18 mouse cellular contexts compared by ENCODE assay signal in the genomic region with DNA sequence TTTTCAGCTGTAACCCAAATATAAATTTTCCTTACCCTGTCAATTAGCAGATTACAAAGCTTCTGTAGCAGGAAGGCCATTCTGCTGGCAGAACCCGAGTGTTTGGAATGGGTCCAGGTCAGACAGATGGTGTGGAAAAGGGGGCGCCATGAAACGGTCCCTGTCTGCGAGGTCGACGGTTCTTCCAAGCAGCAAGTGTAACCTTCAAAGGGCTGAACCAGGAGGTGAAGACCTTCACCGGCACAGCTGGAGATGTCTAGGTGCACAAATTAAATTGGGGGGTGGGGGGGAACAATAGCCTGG.
A peak's percentile ranks its signal among the peaks of the same experiment; 100 is the strongest.
DNase-seq lines count a peak whose midpoint lies in the region; ATAC-seq and TF ChIP-seq lines count a peak whose summit lies in the region.
"Had no signal": no experiment of that assay in that cellular context is flagged by ENCODE, and none has a peak within 500 bp of the region (broad histone marks: within the 10 kb centered on the region; RNA-seq: fewer than 3 reads in every experiment).

No protein-coding gene starts in this region.

- H3K27ac ChIP-seq in forebrain, embryonic 15.5 days (replicated peaks): 0 out of 2 replicates have a peak overlapping the region, but pooled peaks have one; percentile 5
- no peak overlapping the region for H3K27ac ChIP-seq in forebrain, embryonic 12.5 days
- H3K27ac ChIP-seq in lung, embryonic 14.5 days (ENCODE audit: low read depth): no peak overlapping the region
- no peak overlapping the region for H3K27ac ChIP-seq in lung, postnatal 0 days (ENCODE audit: low read length)
- H3K27ac ChIP-seq: embryonic facial prominence, embryonic 13.5 days; gastrocnemius, adult 2 months; heart, embryonic 10.5 days; intestine, embryonic 15.5 days; kidney, embryonic 15.5 days; liver, embryonic 12.5 days; midbrain, embryonic 10.5 days had no signal

- no peak overlapping the region for H3K4me2 ChIP-seq in forebrain, embryonic 15.5 days (replicated peaks)
- no peak overlapping the region for H3K4me2 ChIP-seq in forebrain, embryonic 12.5 days
- H3K4me2 ChIP-seq in lung, embryonic 14.5 days: no peak overlapping the region
- no peak overlapping the region for H3K4me2 ChIP-seq in lung, postnatal 0 days (replicated peaks; ENCODE audit: low read depth, low read length)
- H3K4me2 ChIP-seq: embryonic facial prominence, embryonic 13.5 days; intestine, embryonic 15.5 days; kidney, embryonic 15.5 days; liver, embryonic 12.5 days had no signal

- H3K4me3 ChIP-seq in forebrain, embryonic 15.5 days: no peak overlapping the region
- no peak overlapping the region for H3K4me3 ChIP-seq in forebrain, embryonic 12.5 days (replicated peaks)
- H3K4me3 ChIP-seq in lung, embryonic 14.5 days (ENCODE audit: low read depth, low read length): no peak overlapping the region
- H3K4me3 ChIP-seq in lung, postnatal 0 days (ENCODE audit: low read depth, low read length): no peak overlapping the region
- H3K4me3 ChIP-seq: embryonic facial prominence, embryonic 13.5 days; gastrocnemius, adult 2 months; heart, embryonic 10.5 days; intestine, embryonic 15.5 days; kidney, embryonic 15.5 days; liver, embryonic 12.5 days; midbrain, embryonic 10.5 days had no signal

- no peak for TF ChIP-seq CTCF in lung, embryonic 14.5 days (IDR thresholded peaks at IDR 0.05; ENCODE audit: low read depth)
- no peak for TF ChIP-seq CTCF in lung, postnatal 0 days (IDR thresholded peaks at IDR 0.05)

- no peaks in the 10 kb centered on the region for H3K27me3 ChIP-seq in forebrain, embryonic 15.5 days
- H3K27me3 ChIP-seq in forebrain, embryonic 12.5 days: no peaks in the 10 kb centered on the region
- H3K27me3 ChIP-seq in lung, embryonic 14.5 days (ENCODE audit: insufficient read depth, low read length): no peaks in the 10 kb centered on the region
- H3K27me3 ChIP-seq in lung, postnatal 0 days (replicated peaks; ENCODE audit: insufficient read depth, low read length): no peaks in the 10 kb centered on the region
- H3K27me3 ChIP-seq: embryonic facial prominence, embryonic 13.5 days; intestine, embryonic 15.5 days; kidney, embryonic 15.5 days; liver, embryonic 12.5 days had no signal

- no peak overlapping the region for H3K9ac ChIP-seq in forebrain, embryonic 15.5 days (replicated peaks)
- no peak overlapping the region for H3K9ac ChIP-seq in forebrain, embryonic 12.5 days
- H3K9ac ChIP-seq in lung, embryonic 14.5 days: no peak overlapping the region
- H3K9ac ChIP-seq in lung, postnatal 0 days (replicated peaks; ENCODE audit: low read depth): no peak overlapping the region
- H3K9ac ChIP-seq: embryonic facial prominence, embryonic 13.5 days; intestine, embryonic 15.5 days; kidney, embryonic 15.5 days; liver, embryonic 12.5 days had no signal

- ATAC-seq in forebrain, embryonic 15.5 days (replicated peaks): peak; percentile 68
- no peak for ATAC-seq in forebrain, embryonic 12.5 days (ENCODE audit: low FRiP score)
- ATAC-seq in lung, embryonic 14.5 days (ENCODE audit: insufficient read depth): no peak
- no peak for ATAC-seq in lung, postnatal 0 days
- ATAC-seq in megakaryocyte-erythroid progenitor cell, adult 5-6 weeks (replicated peaks; ENCODE audit: low FRiP score, low TSS enrichment, poor library complexity, severe bottlenecking): no peak
- ATAC-seq: intestine, embryonic 15.5 days; liver, embryonic 12.5 days; Patski had no signal

- peaks cover 18% of the 10 kb centered on the region for H3K4me1 ChIP-seq in forebrain, embryonic 15.5 days
- H3K4me1 ChIP-seq in forebrain, embryonic 12.5 days: no peaks in the 10 kb centered on the region
- H3K4me1 ChIP-seq in lung, embryonic 14.5 days (ENCODE audit: insufficient read depth): no peaks in the 10 kb centered on the region
- H3K4me1 ChIP-seq in lung, postnatal 0 days (ENCODE audit: insufficient read depth, low read depth, low read length): no peaks in the 10 kb centered on the region
- H3K4me1 ChIP-seq: heart, embryonic 10.5 days; intestine, embryonic 15.5 days; kidney, embryonic 15.5 days; liver, embryonic 12.5 days; midbrain, embryonic 10.5 days had no signal

- TF ChIP-seq EP300 in lung, postnatal 0 days (IDR thresholded peaks at IDR 0.05): no peak

- DNase-seq in lung, embryonic 14.5 days: peak; percentile 32
- DNase-seq in lung, postnatal 0 days (ENCODE audit: low spot score): no peak
- peak; percentile 16 for DNase-seq in ZHBTc4 (ENCODE audit: low read depth, low spot score)
- DNase-seq in cerebellum, adult 8-10 months: peak; percentile 51
- DNase-seq in thymus, postnatal 36 days: no peak
- DNase-seq: B cell, adult 2 months; gastrocnemius, adult 2 months; heart, postnatal 36 days had no signal

- no peaks in the 10 kb centered on the region for H3K36me3 ChIP-seq in forebrain, embryonic 15.5 days
- H3K36me3 ChIP-seq in forebrain, embryonic 12.5 days (replicated peaks): no peaks in the 10 kb centered on the region
- H3K36me3 ChIP-seq in lung, embryonic 14.5 days (ENCODE audit: insufficient read depth): no peaks in the 10 kb centered on the region
- no peaks in the 10 kb centered on the region for H3K36me3 ChIP-seq in lung, postnatal 0 days (ENCODE audit: insufficient read depth, low read length)
- H3K36me3 ChIP-seq: embryonic facial prominence, embryonic 13.5 days; heart, embryonic 10.5 days; intestine, embryonic 15.5 days; kidney, embryonic 15.5 days; liver, embryonic 12.5 days; midbrain, embryonic 10.5 days had no signal

- H3K9me3 ChIP-seq in forebrain, embryonic 15.5 days: no peaks in the 10 kb centered on the region
- no peaks in the 10 kb centered on the region for H3K9me3 ChIP-seq in forebrain, embryonic 12.5 days
- H3K9me3 ChIP-seq in lung, embryonic 14.5 days (ENCODE audit: low read depth, low read length): no peaks in the 10 kb centered on the region
- no peaks in the 10 kb centered on the region for H3K9me3 ChIP-seq in lung, postnatal 0 days (ENCODE audit: low read length)
- H3K9me3 ChIP-seq: embryonic facial prominence, embryonic 13.5 days; heart, embryonic 10.5 days; intestine, embryonic 15.5 days; kidney, embryonic 15.5 days; liver, embryonic 12.5 days; midbrain, embryonic 10.5 days had no signal

- 33% methylated on average over 7 of the region's 7 CpGs for WGBS in forebrain, embryonic 15.5 days
- WGBS in forebrain, embryonic 12.5 days: 55% methylated on average over 7 of the region's 7 CpGs
- WGBS in lung, embryonic 14.5 days: 49% methylated on average over 7 of the region's 7 CpGs
- 61% methylated on average over 7 of the region's 7 CpGs for WGBS in lung, postnatal 0 days

Comparison
In these comparisons a context has a peak if more than half of its experiments do, and no peak if none do; other contexts are left out.
1. DNase-seq: peak in lung, embryonic 14.5 days (single experiment), ZHBTc4 (single experiment) and cerebellum, adult 8-10 months (single experiment); none in lung, postnatal 0 days (single experiment) and thymus, postnatal 36 days (0 of 2).